Mouse (Mus musculus): ENCODE results near the gene Ncoa1.

- TF ChIP-seq EP300 (IDR thresholded peaks at IDR 0.05; ENCODE audit: insufficient read depth, low read depth, low read length): no peak
- no peak for TF ChIP-seq CTCF (IDR thresholded peaks at IDR 0.05)
These were observed 90.8 kb downstream of the Ncoa1 start for GRCm38 (mm10) chr12:4386077-4386719.

Measured in heart, adult 2 months (tissue).